Mouse (Mus musculus) testis, adult 2 months (tissue): Measurements from ENCODE around the gene Rab13.

Source experiments
- CTCF ChIP-seq: fragments of 200-500 bp; IDR thresholded peaks from 2 replicates; pipeline ENCODE4 v1.5.1; 2012; ENCODE audit warnings: low read depth, mild to moderate bottlenecking, inconsistent platforms, low read length, moderate library complexity; ENCODE audit not compliant: control insufficient read depth, insufficient read depth, insufficient replicate concordance
- POLR2A ChIP-seq: fragments of 200-500 bp; IDR thresholded peaks from 2 replicates; pipeline ENCODE4 v1.6.1; 2012; ENCODE audit warnings: low read depth, mild to moderate bottlenecking, inconsistent platforms, low read length, moderate library complexity; ENCODE audit not compliant: control insufficient read depth

DNA sequence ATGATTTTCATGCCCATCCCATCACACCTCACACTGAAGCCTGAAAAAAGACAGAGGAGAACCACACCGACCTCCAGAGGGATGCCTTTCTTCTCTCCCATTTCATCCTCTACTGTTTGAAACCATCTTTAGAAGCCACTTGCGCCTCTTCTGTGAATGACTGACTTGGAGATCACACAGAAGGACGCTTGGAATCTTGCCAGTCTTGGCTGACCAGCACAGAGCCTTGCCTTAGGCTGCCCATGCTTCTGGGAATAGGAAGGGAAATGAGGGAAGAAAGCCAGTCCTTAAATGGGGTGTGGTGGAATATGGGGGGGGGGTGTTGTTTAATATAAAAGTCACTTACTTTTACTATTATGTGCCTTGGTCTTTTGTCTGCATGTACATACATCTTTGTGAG lies 29.9 kb upstream of the Rab13 start:
- no peak for TF ChIP-seq CTCF
- no peak for TF ChIP-seq POLR2A
